Mouse (Mus musculus): ENCODE results near the gene Ifnar2. TPM values are rescaled to one million over a fixed set of nuclear protein-coding genes. Genes with fewer than 3 reads are reported as not detected.

Gene Ifnar2
- polyA plus RNA-seq, 1 experiment from 2014 or later = 35.4 TPM

DNA sequence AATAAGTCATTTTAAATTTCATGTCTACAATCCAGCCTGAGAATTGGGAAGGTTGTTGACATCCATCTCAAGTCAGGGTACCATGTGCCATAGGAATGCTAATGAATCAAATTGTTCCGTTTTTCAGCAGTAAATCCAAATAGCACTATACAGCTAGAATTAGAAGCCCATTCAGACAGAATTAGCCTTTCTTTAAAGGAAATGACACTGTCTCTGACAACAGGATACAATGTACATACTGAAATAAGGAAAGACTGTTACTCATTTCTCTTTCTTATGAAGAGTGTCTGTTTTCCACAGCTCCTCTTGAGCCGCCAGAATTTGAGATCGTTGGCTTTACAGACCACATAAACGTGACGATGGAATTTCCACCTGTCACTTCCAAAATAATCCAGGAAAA is 18.8 kb downstream of the Ifnar2 start, which contains the start of gene Gm21970:
TSS of gene Gm21970 (plus strand) at position 301 of the 400 bp plus-strand sequence.
- Histone ChIP-seq H3K36me3 (ENCODE audit: control insufficient read depth, insufficient read depth, low read length) (peaks cover 22% of the 10 kb centered on the region), H3K9ac (ENCODE audit: low read depth, low read length) (no peak within 1 kb of the TSS), H3K9me3 (replicated peaks; ENCODE audit: control insufficient read depth, low read length, poor library complexity, severe bottlenecking) (no peaks in the 10 kb centered on the region), H3K4me2 (ENCODE audit: low read length) (no peak within 1 kb of the TSS), H3K27me3 (ENCODE audit: control insufficient read depth, insufficient read depth, low read depth, low read length) (no peaks in the 10 kb centered on the region), H3K4me1 (ENCODE audit: control insufficient read depth, insufficient read depth, low read length) (no peaks in the 10 kb centered on the region), H3K27ac (ENCODE audit: low read length) (no peak within 1 kb of the TSS), H3K4me3 (ENCODE audit: low read depth, low read length) (no peak within 1 kb of the TSS)
- 81% methylated on average over 5 of the region's 5 CpGs for WGBS
- no peak for ATAC-seq

DNA sequence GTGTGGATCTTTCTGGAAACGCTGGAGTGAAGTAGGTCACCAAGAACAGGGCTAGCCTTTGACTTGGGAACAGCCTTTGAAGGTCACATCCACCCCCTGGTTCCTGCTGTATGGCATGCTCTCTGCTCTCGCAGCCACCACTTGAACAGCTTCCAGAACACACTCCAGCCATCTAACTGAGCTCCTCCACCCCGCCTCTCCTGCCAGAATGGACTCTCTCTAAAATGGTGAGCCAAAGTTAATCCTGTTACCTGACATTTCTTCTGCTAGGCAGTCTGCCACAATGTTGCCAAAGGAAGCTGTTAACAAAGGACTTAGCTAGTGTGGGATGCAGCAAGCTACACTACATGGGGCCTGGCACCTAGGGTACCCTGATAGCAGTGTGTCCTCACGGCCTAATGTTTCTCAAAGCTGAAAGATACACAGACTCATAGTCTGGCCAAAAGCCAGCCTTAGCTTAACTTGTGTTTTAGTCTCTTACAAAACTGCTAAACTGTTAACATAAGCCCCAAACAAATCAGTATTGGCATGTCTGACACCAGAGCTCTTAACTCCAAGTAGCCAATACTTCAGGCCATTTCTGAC is 22.3 kb downstream of the Ifnar2 start:
- Histone ChIP-seq H3K4me2 (ENCODE audit: low read length) (no peak overlapping the region), H3K27ac (ENCODE audit: low read length) (no peak overlapping the region), H3K9me3 (replicated peaks; ENCODE audit: control insufficient read depth, low read length, poor library complexity, severe bottlenecking) (no peaks in the 10 kb centered on the region), H3K9ac (ENCODE audit: low read depth, low read length) (no peak overlapping the region), H3K27me3 (ENCODE audit: control insufficient read depth, insufficient read depth, low read depth, low read length) (no peaks in the 10 kb centered on the region), H3K4me3 (ENCODE audit: low read depth, low read length) (no peak overlapping the region), H3K36me3 (ENCODE audit: control insufficient read depth, insufficient read depth, low read length) (peaks cover 12% of the 10 kb centered on the region), H3K4me1 (ENCODE audit: control insufficient read depth, insufficient read depth, low read length) (no peaks in the 10 kb centered on the region)
- ATAC-seq = no peak
- WGBS = 67% methylated on average over 4 of the region's 4 CpGs

DNA sequence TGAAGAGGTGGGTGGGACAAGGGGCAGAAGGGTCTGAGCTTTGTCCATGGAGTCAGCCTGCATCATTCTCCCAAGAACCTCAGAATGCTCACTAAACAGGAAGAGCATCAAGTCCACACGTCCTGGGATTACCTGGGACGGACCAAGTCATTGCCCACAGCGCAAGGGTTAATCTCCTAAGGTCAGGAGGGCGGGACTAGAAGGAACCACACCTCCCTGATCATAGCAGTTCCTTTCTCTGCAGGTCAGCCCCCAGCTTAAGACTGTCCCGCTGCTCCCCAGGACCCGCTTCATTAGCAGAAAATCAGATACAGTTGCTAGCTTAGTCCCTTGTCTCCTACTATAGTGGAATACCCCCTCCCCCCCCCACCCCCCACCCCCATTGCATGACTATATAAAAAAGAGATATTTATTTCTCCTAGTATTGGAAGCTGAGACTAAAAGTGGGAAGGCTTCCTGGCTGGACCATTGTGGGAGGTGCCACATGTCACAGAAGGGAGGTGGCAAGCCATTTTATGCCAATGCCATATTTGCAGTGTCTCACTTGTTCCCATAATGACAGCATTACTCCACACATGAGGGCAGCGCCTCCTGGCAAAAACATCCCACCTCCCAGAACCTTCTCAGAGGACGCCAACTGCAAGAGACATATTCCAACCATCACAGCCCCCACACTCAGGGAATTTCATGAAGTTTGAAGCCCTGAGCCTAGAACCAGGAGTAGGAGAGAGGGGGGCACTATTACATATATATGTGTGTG is 23.2 kb downstream of the Ifnar2 start:
- Histone ChIP-seq H3K36me3 (ENCODE audit: control insufficient read depth, insufficient read depth, low read length) (peaks cover 12% of the 10 kb centered on the region), H3K9me3 (replicated peaks; ENCODE audit: control insufficient read depth, low read length, poor library complexity, severe bottlenecking) (no peaks in the 10 kb centered on the region), H3K4me3 (ENCODE audit: low read depth, low read length) (no peak overlapping the region), H3K9ac (ENCODE audit: low read depth, low read length) (no peak overlapping the region), H3K27ac (ENCODE audit: low read length) (no peak overlapping the region), H3K4me2 (ENCODE audit: low read length) (no peak overlapping the region), H3K27me3 (ENCODE audit: control insufficient read depth, insufficient read depth, low read depth, low read length) (no peaks in the 10 kb centered on the region), H3K4me1 (ENCODE audit: control insufficient read depth, insufficient read depth, low read length) (no peaks in the 10 kb centered on the region)
- 39% methylated on average over 8 of the region's 8 CpGs for WGBS
- no peak for ATAC-seq

DNA sequence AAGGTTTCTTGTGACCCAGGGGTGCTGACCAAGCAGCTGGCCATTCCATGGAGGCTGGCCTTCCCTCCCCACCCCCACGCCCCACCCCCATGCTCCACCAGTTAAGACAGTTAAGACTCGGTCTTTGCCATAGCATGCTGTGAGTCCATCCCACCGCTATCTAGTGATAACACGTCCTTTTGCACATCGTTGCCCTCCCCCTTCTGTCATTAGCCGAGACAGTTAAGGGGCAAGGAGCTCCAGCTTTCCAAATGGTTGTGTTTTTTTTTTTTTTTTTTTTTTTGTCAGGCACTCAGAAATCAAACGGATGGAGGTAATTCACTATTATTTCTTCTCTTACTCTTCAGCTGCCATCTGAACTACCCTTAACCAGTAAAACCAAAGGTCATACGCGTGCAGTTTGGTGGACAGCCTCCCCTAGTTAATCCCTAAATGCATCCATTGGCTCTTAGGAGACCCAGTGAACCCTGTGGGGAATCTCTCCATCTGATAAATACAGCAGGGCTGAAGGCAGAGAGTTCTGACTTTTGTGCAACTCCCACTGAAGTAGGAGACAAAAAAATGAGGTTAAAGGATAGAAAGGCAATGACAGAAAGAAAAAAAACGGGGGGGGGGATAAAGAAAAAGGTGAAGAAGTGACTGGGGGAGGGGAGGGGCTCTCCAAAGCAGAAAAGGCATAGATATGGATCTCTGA is 24.4 kb downstream of the Ifnar2 start:
- no peak overlapping the region for H3K9ac ChIP-seq (ENCODE audit: low read depth, low read length)
- no peaks in the 10 kb centered on the region for H3K27me3 ChIP-seq (ENCODE audit: control insufficient read depth, insufficient read depth, low read depth, low read length)
- H3K4me1 ChIP-seq (ENCODE audit: control insufficient read depth, insufficient read depth, low read length) = no peaks in the 10 kb centered on the region
- ATAC-seq = no peak
- no peak overlapping the region for H3K27ac ChIP-seq (ENCODE audit: low read length)
- no peaks in the 10 kb centered on the region for H3K9me3 ChIP-seq (replicated peaks; ENCODE audit: control insufficient read depth, low read length, poor library complexity, severe bottlenecking)
- H3K36me3 ChIP-seq (ENCODE audit: control insufficient read depth, insufficient read depth, low read length) = peaks cover 12% of the 10 kb centered on the region
- H3K4me2 ChIP-seq (ENCODE audit: low read length) = no peak overlapping the region
- no peak overlapping the region for H3K4me3 ChIP-seq (ENCODE audit: low read depth, low read length)
- WGBS = 69% methylated on average over 10 of the region's 10 CpGs

DNA sequence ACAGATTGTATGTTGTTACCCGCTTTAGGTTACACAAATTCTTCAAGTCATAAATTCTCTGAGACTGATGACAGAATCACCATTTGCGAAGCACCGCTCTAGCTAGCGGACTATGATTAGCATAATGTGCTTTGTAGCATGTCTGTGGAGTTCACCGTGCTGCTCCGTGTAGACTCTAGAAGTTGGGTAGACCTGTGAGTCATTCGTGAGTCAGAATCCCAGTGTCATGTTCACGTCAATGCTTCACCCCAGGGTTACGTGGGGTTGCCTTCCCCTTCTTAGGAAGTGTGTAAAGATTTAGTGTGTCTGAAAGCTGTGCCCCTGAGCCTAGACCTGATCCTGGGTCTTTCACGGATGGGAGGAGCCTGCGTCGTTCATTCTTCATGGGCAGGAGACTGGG is 25.4 kb downstream of the Ifnar2 start:
- H3K9ac ChIP-seq (ENCODE audit: low read depth, low read length) = no peak overlapping the region
- ATAC-seq = no peak

DNA sequence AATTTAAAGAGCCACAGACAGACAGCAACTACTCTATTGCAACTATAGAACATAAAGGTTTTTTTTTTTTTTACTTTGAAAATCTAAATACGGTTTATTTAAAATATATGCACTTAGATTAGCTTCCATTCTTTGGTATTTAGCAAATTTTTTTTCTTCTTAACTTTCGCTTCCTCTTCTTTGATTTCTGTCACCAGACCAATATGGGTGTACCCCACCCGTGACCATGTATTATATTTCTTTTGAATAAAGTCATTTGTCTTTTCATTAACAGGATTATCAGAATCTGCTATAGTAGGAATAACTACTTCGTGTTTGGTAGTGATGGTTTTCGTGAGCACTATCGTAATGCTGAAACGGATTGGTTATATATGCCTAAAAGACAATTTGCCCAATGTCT is 26.4 kb downstream of the Ifnar2 start:
- Histone ChIP-seq H3K4me2 (ENCODE audit: low read length) (no peak overlapping the region), H3K27ac (ENCODE audit: low read length) (no peak overlapping the region), H3K4me3 (ENCODE audit: low read depth, low read length) (no peak overlapping the region), H3K36me3 (ENCODE audit: control insufficient read depth, insufficient read depth, low read length) (peaks cover 2% of the 10 kb centered on the region; the same call in 1 of the 2 replicates), H3K9me3 (replicated peaks; ENCODE audit: control insufficient read depth, low read length, poor library complexity, severe bottlenecking) (no peaks in the 10 kb centered on the region), H3K9ac (ENCODE audit: low read depth, low read length) (no peak overlapping the region), H3K27me3 (ENCODE audit: control insufficient read depth, insufficient read depth, low read depth, low read length) (no peaks in the 10 kb centered on the region; the same call in 1 of the 2 replicates), H3K4me1 (ENCODE audit: control insufficient read depth, insufficient read depth, low read length) (no peaks in the 10 kb centered on the region)
- no peak for ATAC-seq
- 90% methylated on average over 7 of the region's 7 CpGs for WGBS

More for the DNA sequence above, 25.4 kb downstream of the Ifnar2 start:
- Histone ChIP-seq H3K4me2 (ENCODE audit: low read length) (no peak overlapping the region), H3K36me3 (ENCODE audit: control insufficient read depth, insufficient read depth, low read length) (peaks cover 8% of the 10 kb centered on the region), H3K4me1 (ENCODE audit: control insufficient read depth, insufficient read depth, low read length) (no peaks in the 10 kb centered on the region), H3K9me3 (replicated peaks; ENCODE audit: control insufficient read depth, low read length, poor library complexity, severe bottlenecking) (no peaks in the 10 kb centered on the region), H3K4me3 (ENCODE audit: low read depth, low read length) (no peak overlapping the region), H3K27me3 (ENCODE audit: control insufficient read depth, insufficient read depth, low read depth, low read length) (no peaks in the 10 kb centered on the region; the same call in 1 of the 2 replicates), H3K27ac (ENCODE audit: low read length) (no peak overlapping the region)
- WGBS = 94% methylated on average over 12 of the region's 12 CpGs

DNA sequence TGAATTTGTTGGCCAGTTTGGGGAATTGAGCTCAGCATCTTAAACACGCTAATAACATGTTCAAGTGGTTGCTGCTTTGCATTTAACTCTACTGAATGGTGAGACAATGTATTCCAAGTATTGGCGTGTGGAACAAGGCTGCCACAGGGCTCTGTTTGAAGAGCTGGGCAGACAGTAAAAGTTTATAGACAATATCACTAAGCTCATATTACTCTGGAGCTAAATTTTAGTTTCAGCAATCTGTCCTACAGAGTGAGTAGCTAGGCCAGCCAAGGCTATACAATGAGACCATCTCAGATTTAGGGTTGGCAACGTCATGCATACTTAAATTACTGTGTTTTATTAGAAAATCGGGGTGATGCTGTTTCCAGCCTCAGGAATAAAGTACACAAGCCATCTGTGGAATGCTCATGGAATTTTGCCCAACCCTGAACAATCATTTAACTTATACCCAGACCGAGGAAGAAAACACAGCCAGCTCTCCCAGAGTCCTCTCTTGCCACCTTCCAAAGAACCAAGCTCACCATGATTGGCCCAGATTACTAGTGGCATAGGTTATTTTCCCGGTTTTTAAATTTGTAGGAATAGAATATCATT is 29.1 kb downstream of the Ifnar2 start:
- Histone ChIP-seq H3K4me3 (ENCODE audit: low read depth, low read length) (no peak overlapping the region), H3K4me2 (ENCODE audit: low read length) (no peak overlapping the region), H3K9ac (ENCODE audit: low read depth, low read length) (no peak overlapping the region), H3K27ac (ENCODE audit: low read length) (no peak overlapping the region), H3K36me3 (ENCODE audit: control insufficient read depth, insufficient read depth, low read length) (no peaks in the 10 kb centered on the region), H3K4me1 (ENCODE audit: control insufficient read depth, insufficient read depth, low read length) (peaks cover 4% of the 10 kb centered on the region; the same call in 1 of the 2 replicates), H3K9me3 (replicated peaks; ENCODE audit: control insufficient read depth, low read length, poor library complexity, severe bottlenecking) (no peaks in the 10 kb centered on the region), H3K27me3 (ENCODE audit: control insufficient read depth, insufficient read depth, low read depth, low read length) (no peaks in the 10 kb centered on the region; the same call in 1 of the 2 replicates)
- no peak for ATAC-seq
- 86% methylated on average over 6 of the region's 6 CpGs for WGBS

DNA sequence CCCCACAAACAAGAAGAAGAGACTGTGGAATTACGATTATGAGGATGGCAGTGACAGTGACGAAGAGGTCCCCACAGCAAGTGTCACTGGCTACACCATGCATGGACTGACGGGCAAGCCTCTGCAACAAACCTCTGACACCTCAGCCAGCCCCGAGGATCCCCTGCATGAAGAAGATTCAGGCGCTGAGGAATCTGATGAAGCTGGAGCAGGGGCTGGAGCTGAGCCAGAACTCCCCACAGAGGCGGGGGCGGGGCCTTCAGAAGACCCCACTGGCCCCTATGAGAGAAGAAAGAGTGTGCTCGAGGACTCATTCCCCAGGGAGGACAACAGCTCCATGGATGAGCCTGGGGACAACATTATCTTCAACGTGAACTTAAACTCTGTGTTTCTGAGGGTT is 31.2 kb downstream of the Ifnar2 start:
- no peak for ATAC-seq
- Histone ChIP-seq H3K27me3 (ENCODE audit: control insufficient read depth, insufficient read depth, low read depth, low read length) (no peaks in the 10 kb centered on the region; the same call in 1 of the 2 replicates), H3K27ac (ENCODE audit: low read length) (no peak overlapping the region), H3K9ac (ENCODE audit: low read depth, low read length) (no peak overlapping the region), H3K9me3 (replicated peaks; ENCODE audit: control insufficient read depth, low read length, poor library complexity, severe bottlenecking) (no peaks in the 10 kb centered on the region), H3K4me1 (ENCODE audit: control insufficient read depth, insufficient read depth, low read length) (peaks cover 6% of the 10 kb centered on the region; the same call in 1 of the 2 replicates), H3K36me3 (ENCODE audit: control insufficient read depth, insufficient read depth, low read length) (no peaks in the 10 kb centered on the region), H3K4me3 (ENCODE audit: low read depth, low read length) (no peak overlapping the region), H3K4me2 (ENCODE audit: low read length) (no peak overlapping the region)
- WGBS = 78% methylated on average over 9 of the region's 9 CpGs

Measured in midbrain, embryonic 16.5 days (tissue).